Comparison of ENCODE assay signal across 8 mouse cellular contexts in the genomic region with DNA sequence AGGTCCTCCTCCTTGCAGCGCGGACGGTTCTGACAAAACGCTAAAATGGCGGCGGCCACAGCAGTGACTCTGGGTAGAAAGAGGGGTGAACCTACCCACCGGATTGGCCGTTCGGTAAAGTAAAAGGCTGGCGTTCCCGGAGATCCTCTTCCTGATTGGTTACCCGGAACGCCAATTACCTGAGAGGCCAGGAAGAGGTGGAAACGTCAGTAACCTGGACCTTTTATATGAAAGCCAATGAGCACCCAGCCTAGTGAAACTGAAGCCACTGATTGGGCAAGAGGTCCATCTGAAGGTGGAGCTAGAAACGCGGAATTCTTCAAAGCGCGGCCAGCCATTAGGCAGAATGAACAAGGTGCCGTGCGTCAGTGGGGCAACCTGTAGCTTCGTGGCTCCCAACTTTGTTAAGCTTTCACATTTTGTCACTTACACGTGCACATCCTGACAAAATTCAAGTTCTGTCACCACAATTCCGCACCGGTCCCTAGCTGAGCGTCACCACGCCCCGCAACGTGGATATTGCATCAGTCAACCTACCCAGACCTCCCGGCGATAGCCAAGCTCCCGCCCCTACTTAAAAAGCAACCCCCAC. TPM values are rescaled to one million over a fixed set of nuclear protein-coding genes. Genes with fewer than 3 reads are reported as not detected.
A peak's percentile ranks its signal among the peaks of the same experiment; 100 is the strongest.
DNase-seq lines count a peak whose midpoint lies in the region; ATAC-seq and TF ChIP-seq lines count a peak whose summit lies in the region.

Rbm4 (minus strand) TSS at position 71 of the 592 bp plus-strand sequence.

- peak within 1 kb of the TSS; percentile 60 for H3K4me2 ChIP-seq in forebrain, postnatal 0 days (ENCODE audit: low read depth)
- H3K4me2 ChIP-seq in lung, embryonic 15.5 days = peak within 1 kb of the TSS; percentile 74

- ATAC-seq in forebrain, postnatal 0 days = peak; percentile 99
- ATAC-seq in lung, embryonic 15.5 days (ENCODE audit: borderline replicate concordance, extremely low read depth, low FRiP score, low TSS enrichment) = peak; percentile 98

- TF ChIP-seq POLR2A in MEL (IDR thresholded peaks at IDR 0.05; ENCODE audit: control insufficient read depth in 1 of 2, insufficient read depth in 1 of 2, low read depth in 1 of 2, low read length in 2 of 2, poor library complexity in 1 of 2) = peak; percentile 37 to 90; a peak in 3 of 4 replicates
- peak; percentile 79; the same call in 1 of the 2 replicates for TF ChIP-seq POLR2A in cerebellum, adult 2 months (IDR thresholded peaks at IDR 0.05; ENCODE audit: borderline replicate concordance, insufficient read depth, low read length)

- peaks cover 28 to 72% of the 10 kb centered on the region in 2 experiments for H3K36me3 ChIP-seq in MEL (ENCODE audit: control insufficient read depth in 1 of 2, insufficient read depth in 2 of 2, low read length in 2 of 2)
- H3K36me3 ChIP-seq in forebrain, postnatal 0 days (ENCODE audit: insufficient read depth) = peaks cover 20% of the 10 kb centered on the region
- H3K36me3 ChIP-seq in lung, embryonic 15.5 days = peaks cover 42% of the 10 kb centered on the region

- no peaks in the 10 kb centered on the region for H3K27me3 ChIP-seq in MEL (ENCODE audit: control insufficient read depth in 1 of 2, insufficient read depth in 2 of 2, low read length in 2 of 2)
- H3K27me3 ChIP-seq in cerebellum, adult 2 months (ENCODE audit: control insufficient read depth, insufficient read depth, low read length) = no peaks in the 10 kb centered on the region
- no peaks in the 10 kb centered on the region for H3K27me3 ChIP-seq in forebrain, postnatal 0 days (ENCODE audit: insufficient read depth, low read length)
- no peaks in the 10 kb centered on the region for H3K27me3 ChIP-seq in lung, embryonic 15.5 days

- peak within 1 kb of the TSS; percentile 95 for H3K27ac ChIP-seq in MEL (ENCODE audit: control insufficient read depth, low read depth, low read length)
- H3K27ac ChIP-seq in cerebellum, adult 2 months (ENCODE audit: insufficient read depth, low read length) = no peak within 1 kb of the TSS
- H3K27ac ChIP-seq in forebrain, postnatal 0 days (ENCODE audit: low read depth, low read length) = peak within 1 kb of the TSS; percentile 82
- peak within 1 kb of the TSS; percentile 81 for H3K27ac ChIP-seq in lung, embryonic 15.5 days

- peaks cover 22 to 39% of the 10 kb centered on the region in 2 experiments for H3K4me1 ChIP-seq in MEL (ENCODE audit: control insufficient read depth in 1 of 2, insufficient read depth in 2 of 2, low read length in 2 of 2)
- H3K4me1 ChIP-seq in cerebellum, adult 2 months (ENCODE audit: control insufficient read depth, insufficient read depth, low read length) = peaks cover 10% of the 10 kb centered on the region; the same call in 1 of the 2 replicates
- H3K4me1 ChIP-seq in forebrain, postnatal 0 days (ENCODE audit: insufficient read depth) = peaks cover 18% of the 10 kb centered on the region
- H3K4me1 ChIP-seq in lung, embryonic 15.5 days = peaks cover 37% of the 10 kb centered on the region

- no peak for TF ChIP-seq RAD21 in MEL (IDR thresholded peaks at IDR 0.05; ENCODE audit: low read depth, low read length)

- H3K79me2 ChIP-seq in MEL (ENCODE audit: control insufficient read depth, insufficient read depth, low read length, poor library complexity) = peaks cover 71% of the 10 kb centered on the region

- H3K9me3 ChIP-seq in MEL (replicated peaks; ENCODE audit: insufficient read depth, low read length) = no peaks in the 10 kb centered on the region
- H3K9me3 ChIP-seq in forebrain, postnatal 0 days (ENCODE audit: low read length) = no peaks in the 10 kb centered on the region
- no peaks in the 10 kb centered on the region for H3K9me3 ChIP-seq in lung, embryonic 15.5 days

- H3K9ac ChIP-seq in MEL (ENCODE audit: control insufficient read depth, low read depth, low read length, poor library complexity, severe bottlenecking) = peak within 1 kb of the TSS; percentile 95
- peak within 1 kb of the TSS; percentile 72 for H3K9ac ChIP-seq in forebrain, postnatal 0 days
- H3K9ac ChIP-seq in lung, embryonic 15.5 days = peak within 1 kb of the TSS; percentile 71

- peak within 1 kb of the TSS; percentile 87 to 98 for H3K4me3 ChIP-seq in MEL (ENCODE audit: control insufficient read depth in 1 of 2, insufficient read depth in 1 of 2, low read depth in 2 of 2, low read length in 2 of 2)
- H3K4me3 ChIP-seq in cerebellum, adult 2 months (replicated peaks; ENCODE audit: insufficient read depth, low read depth, low read length) = peak within 1 kb of the TSS; percentile 79
- H3K4me3 ChIP-seq in forebrain, postnatal 0 days (ENCODE audit: low read depth, low read length) = peak within 1 kb of the TSS; percentile 72
- peak within 1 kb of the TSS; percentile 71 for H3K4me3 ChIP-seq in lung, embryonic 15.5 days

- no peak for TF ChIP-seq CTCF in MEL (IDR thresholded peaks at IDR 0.05 in 2 of 3, conservative IDR thresholded peaks at IDR 0.05 in 1 of 3; ENCODE audit: control insufficient read depth in 1 of 3, insufficient read depth in 1 of 3, low read depth in 2 of 3, low read length in 3 of 3, poor library complexity in 1 of 3, severe bottlenecking in 1 of 3)
- TF ChIP-seq CTCF in cerebellum, adult 2 months (IDR thresholded peaks at IDR 0.05; ENCODE audit: borderline replicate concordance, insufficient read depth, low read depth, low read length) = no peak
- TF ChIP-seq CTCF in forebrain, postnatal 0 days (IDR thresholded peaks at IDR 0.05; ENCODE audit: low read depth) = no peak

- TF ChIP-seq EP300 in MEL (IDR thresholded peaks at IDR 0.05; ENCODE audit: low read depth in 1 of 2, low read length in 2 of 2) = 0 out of 4 replicates have a peak, but pooled peaks of 1 of the 2 experiments have one; percentile 19

- peak; percentile 99 for DNase-seq in MEL (ENCODE audit: low read depth, low spot score)
- DNase-seq in cerebellum, adult 2 months = peak; percentile 98 to 100
- peak; percentile 98 for DNase-seq in forebrain, postnatal 0 days
- DNase-seq in heart, postnatal 4 days = peak; percentile 98
- peak; percentile 98 to 99 for DNase-seq in layer of hippocampus, adult 8-10 months (ENCODE audit: low spot score in 2 of 2)
- peak; percentile 97 for DNase-seq in ovary, adult 18-20 months (ENCODE audit: low spot score)
- DNase-seq in thymus, postnatal 0 days (ENCODE audit: low spot score) = peak; percentile 99

- under 1% methylated on average over 31 of the region's 31 CpGs for WGBS in cerebellum, adult 2 months
- WGBS in forebrain, postnatal 0 days = under 1% methylated on average over 31 of the region's 31 CpGs
- under 1% methylated on average over 31 of the region's 31 CpGs for WGBS in lung, embryonic 15.5 days

TF ChIP-seq in MEL, 35 proteins besides CTCF, POLR2A, EP300 and RAD21 (continues in another document):
- TF ChIP-seq MYC (IDR thresholded peaks at IDR 0.05; ENCODE audit: low read depth, low read length) = peak; percentile 99
- TF ChIP-seq MXI1 (IDR thresholded peaks at IDR 0.05; ENCODE audit: low read depth, low read length) = peak; percentile 93
- no peak for TF ChIP-seq TAL1 (IDR thresholded peaks at IDR 0.05; ENCODE audit: low read length)
- no peak for TF ChIP-seq CHD1 (IDR thresholded peaks at IDR 0.05; ENCODE audit: low read depth, low read length)
- no peak for TF ChIP-seq TCF12 (IDR thresholded peaks at IDR 0.05; ENCODE audit: low read depth, low read length)
- TF ChIP-seq GABPA (IDR thresholded peaks at IDR 0.05; ENCODE audit: low read depth, low read length) = no peak
- no peak for TF ChIP-seq E2F4 (IDR thresholded peaks at IDR 0.05; ENCODE audit: borderline replicate concordance, low read depth, low read length)
- 0 out of 2 replicates have a peak, but pooled peaks have one; percentile 7 for TF ChIP-seq ETS1 (IDR thresholded peaks at IDR 0.05; ENCODE audit: low read depth, low read length)
- peak; percentile 74 for TF ChIP-seq CHD2 (IDR thresholded peaks at IDR 0.05; ENCODE audit: low read length)
- no peak for TF ChIP-seq RCOR1 (IDR thresholded peaks at IDR 0.05; ENCODE audit: low read depth, low read length)
- peak; percentile 86 for TF ChIP-seq ZMIZ1 (IDR thresholded peaks at IDR 0.05; ENCODE audit: low read depth, low read length)
- no peak for TF ChIP-seq SMC3 (IDR thresholded peaks at IDR 0.05; ENCODE audit: low read depth, low read length)
- no peak for TF ChIP-seq MAZ (IDR thresholded peaks at IDR 0.05; ENCODE audit: low read depth, low read length)
- TF ChIP-seq NELFE (IDR thresholded peaks at IDR 0.05; ENCODE audit: low read depth, low read length) = peak; percentile 82
- TF ChIP-seq JUND (IDR thresholded peaks at IDR 0.05; ENCODE audit: low read depth, low read length) = no peak
- no peak for TF ChIP-seq NRF1 (IDR thresholded peaks at IDR 0.05; ENCODE audit: insufficient read depth, low read depth, low read length, poor library complexity, severe bottlenecking)
- TF ChIP-seq BHLHE40 (IDR thresholded peaks at IDR 0.05; ENCODE audit: borderline replicate concordance, low read depth, low read length) = no peak
- TF ChIP-seq MAX (IDR thresholded peaks at IDR 0.05; ENCODE audit: low read length) = peak; percentile 92
- TF ChIP-seq TBP (IDR thresholded peaks at IDR 0.05; ENCODE audit: low read depth, low read length) = peak; percentile 91
- no peak for TF ChIP-seq GATA1 (IDR thresholded peaks at IDR 0.05; ENCODE audit: low read depth, low read length)
- no peak for TF ChIP-seq USF2 (IDR thresholded peaks at IDR 0.05; ENCODE audit: borderline replicate concordance in 1 of 2, insufficient read depth in 1 of 2, low read depth in 1 of 2, low read length in 2 of 2)
- peak; percentile 43 for TF ChIP-seq KAT2A (conservative IDR thresholded peaks at IDR 0.05; ENCODE audit: low read depth, low read length)
- TF ChIP-seq SIN3A (IDR thresholded peaks at IDR 0.05; ENCODE audit: low read length) = peak; percentile 68
- no peak for TF ChIP-seq ZKSCAN1 (IDR thresholded peaks at IDR 0.05; ENCODE audit: low read depth, low read length)
- TF ChIP-seq UBTF (IDR thresholded peaks at IDR 0.05; ENCODE audit: borderline replicate concordance, insufficient read depth, low read depth, low read length) = no peak

RNA-seq across cellular contexts. Expression of gene Rbm4, which starts in this region (rescaled TPM):
- total RNA-seq in MEL (2012; rRNA removed) = 51.6 and 57.1 TPM in 2 replicates
- polyA plus RNA-seq in MEL (2012; ENCODE audit: insufficient read depth in 1 of 2, insufficient read length in 2 of 2, low read depth in 1 of 2, low replicate concordance in 2 of 2, missing spikeins in 1 of 2) = 10 to 100 TPM in 1 of 2 experiments, not detected in 1; 31.4 TPM
- polyA plus RNA-seq in cerebellum, adult 2 months (2012; rRNA removed) = 77.5 and 86.1 TPM in 2 replicates
- total RNA-seq in forebrain, postnatal 0 days (2014; rRNA removed) = 106 and 145 TPM in 2 replicates
- polyA plus RNA-seq in forebrain, postnatal 0 days (2015; fragmentation: Nextera tagmentation; extraction: Ambion mirVana) = 45.0 and 56.9 TPM in 2 replicates
- total RNA-seq in heart, postnatal 4 days (2021) = 10 to 100 TPM; 46.1 to 48.4 TPM
- 10 to 100 TPM; 79.4 to 87.1 (median 84.8) TPM for total RNA-seq in layer of hippocampus, adult 8-10 months (2022)
- polyA plus RNA-seq in lung, embryonic 15.5 days (2015; fragmentation: Nextera tagmentation; extraction: Ambion mirVana) = 57.6 and 64.1 TPM in 2 replicates
- 62.0 and 72.5 TPM in 2 replicates for polyA plus RNA-seq in thymus, postnatal 0 days (2015; fragmentation: Nextera tagmentation; extraction: Ambion mirVana)
